Mouse (Mus musculus) testis, adult 2 months (tissue): Measurements from ENCODE around the gene Tmem199.

Experiments used
- CTCF ChIP-seq: fragments of 200-500 bp; IDR thresholded peaks from 2 replicates; pipeline ENCODE4 v1.5.1; 2012; ENCODE audit warnings: low read depth, mild to moderate bottlenecking, inconsistent platforms, low read length, moderate library complexity; ENCODE audit not compliant: control insufficient read depth, insufficient read depth, insufficient replicate concordance
- POLR2A ChIP-seq: fragments of 200-500 bp; IDR thresholded peaks from 2 replicates; pipeline ENCODE4 v1.6.1; 2012; ENCODE audit warnings: low read depth, mild to moderate bottlenecking, inconsistent platforms, low read length, moderate library complexity; ENCODE audit not compliant: control insufficient read depth

GRCm38 (mm10) chr11:78528714-78529113 lies 16.7 kb upstream of the Tmem199 start:
- TF ChIP-seq POLR2A (no peak), CTCF (no peak)
